Mouse (Mus musculus): ENCODE measurements around the gene Marc2. TPM values are rescaled to one million over a fixed set of nuclear protein-coding genes. Genes with fewer than 3 reads are reported as not detected.

Gene Marc2
- polyA plus RNA-seq, 1 experiment: 352 TPM

GRCm38 (mm10) chr1:184869939-184870565, 23.8 kb upstream of the Marc2 start:
- peaks cover 16% of the 10 kb centered on the region for H3K36me3 ChIP-seq (ENCODE audit: control insufficient read depth, insufficient read depth, low read length)
- no peaks in the 10 kb centered on the region for H3K27me3 ChIP-seq (ENCODE audit: control insufficient read depth, insufficient read depth, low read length)
- TF ChIP-seq POLR2A (IDR thresholded peaks at IDR 0.05; ENCODE audit: low read depth, low read length) (no peak), CTCF (IDR thresholded peaks at IDR 0.05; ENCODE audit: extremely low read depth, insufficient read length, insufficient replicate concordance, low read depth, low read length) (no peak)
- H3K4me3 ChIP-seq (ENCODE audit: low read depth, low read length): no peak overlapping the region
- peaks cover 27% of the 10 kb centered on the region for H3K4me1 ChIP-seq (ENCODE audit: control insufficient read depth, insufficient read depth, insufficient read length, low read length)
- 0 out of 2 replicates have a peak overlapping the region, but pooled peaks have one; percentile 31 for H3K27ac ChIP-seq (ENCODE audit: insufficient read depth, low read depth, low read length)
- WGBS: 26% methylated on average over 4 of the region's 4 CpGs

- WGBS: 70% methylated on average over 3 of the region's 3 CpGs
- no peaks in the 10 kb centered on the region for H3K27me3 ChIP-seq (ENCODE audit: control insufficient read depth, insufficient read depth, low read length)
- H3K36me3 ChIP-seq (ENCODE audit: control insufficient read depth, insufficient read depth, low read length): peaks cover 2% of the 10 kb centered on the region; the same call in 1 of the 2 replicates
- H3K4me3 ChIP-seq (ENCODE audit: low read depth, low read length): no peak overlapping the region
- peaks cover 41% of the 10 kb centered on the region for H3K4me1 ChIP-seq (ENCODE audit: control insufficient read depth, insufficient read depth, insufficient read length, low read length)
- H3K27ac ChIP-seq (ENCODE audit: insufficient read depth, low read depth, low read length): no peak overlapping the region
- TF ChIP-seq POLR2A (IDR thresholded peaks at IDR 0.05; ENCODE audit: low read depth, low read length) (no peak), CTCF (IDR thresholded peaks at IDR 0.05; ENCODE audit: extremely low read depth, insufficient read length, insufficient replicate concordance, low read depth, low read length) (no peak)
Observed at GRCm38 (mm10) chr1:184867640-184868120, 21.4 kb upstream of the Marc2 start.

DNA sequence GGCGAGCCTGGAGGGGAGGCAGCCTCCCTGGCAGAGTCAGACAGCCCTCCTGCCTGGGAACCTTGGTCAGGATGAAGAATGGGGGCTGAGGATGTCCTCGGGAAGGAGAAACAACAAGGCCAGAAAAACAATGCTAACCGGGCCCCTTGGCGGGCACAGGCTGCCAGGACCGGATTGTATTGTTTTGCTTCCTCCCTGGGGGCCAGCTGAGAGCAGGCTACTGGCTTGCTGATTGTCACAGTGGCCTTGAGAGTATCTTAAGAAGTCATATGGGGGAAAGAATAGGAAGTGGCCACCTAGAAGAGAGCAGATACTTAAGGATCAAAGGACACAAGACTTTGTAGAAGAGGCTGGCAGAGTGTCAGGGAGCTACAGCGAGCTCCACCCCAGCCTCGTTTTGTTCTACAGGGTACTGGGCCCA, 18.1 kb upstream of the Marc2 start:
- Histone ChIP-seq H3K4me1 (ENCODE audit: control insufficient read depth, insufficient read depth, insufficient read length, low read length) (peaks cover 42% of the 10 kb centered on the region), H3K36me3 (ENCODE audit: control insufficient read depth, insufficient read depth, low read length) (no peaks in the 10 kb centered on the region), H3K27ac (ENCODE audit: insufficient read depth, low read depth, low read length) (peak overlapping the region; percentile 51), H3K4me3 (ENCODE audit: low read depth, low read length) (no peak overlapping the region), H3K27me3 (ENCODE audit: control insufficient read depth, insufficient read depth, low read length) (no peaks in the 10 kb centered on the region)
- no peak for TF ChIP-seq POLR2A (IDR thresholded peaks at IDR 0.05; ENCODE audit: low read depth, low read length)
- no peak for TF ChIP-seq CTCF (IDR thresholded peaks at IDR 0.05; ENCODE audit: extremely low read depth, insufficient read length, insufficient replicate concordance, low read depth, low read length)
- 21% methylated on average over 7 of the region's 7 CpGs for WGBS

GRCm38 (mm10) chr1:184862636-184863035, 16.4 kb upstream of the Marc2 start:
- 85% methylated on average over 6 of the region's 6 CpGs for WGBS
- H3K27me3 ChIP-seq (ENCODE audit: control insufficient read depth, insufficient read depth, low read length): no peaks in the 10 kb centered on the region
- no peaks in the 10 kb centered on the region for H3K36me3 ChIP-seq (ENCODE audit: control insufficient read depth, insufficient read depth, low read length)
- TF ChIP-seq CTCF (IDR thresholded peaks at IDR 0.05; ENCODE audit: extremely low read depth, insufficient read length, insufficient replicate concordance, low read depth, low read length) (no peak), POLR2A (IDR thresholded peaks at IDR 0.05; ENCODE audit: low read depth, low read length) (no peak)
- H3K4me3 ChIP-seq (ENCODE audit: low read depth, low read length): no peak overlapping the region
- peaks cover 49% of the 10 kb centered on the region for H3K4me1 ChIP-seq (ENCODE audit: control insufficient read depth, insufficient read depth, insufficient read length, low read length)
- no peak overlapping the region for H3K27ac ChIP-seq (ENCODE audit: insufficient read depth, low read depth, low read length)

DNA sequence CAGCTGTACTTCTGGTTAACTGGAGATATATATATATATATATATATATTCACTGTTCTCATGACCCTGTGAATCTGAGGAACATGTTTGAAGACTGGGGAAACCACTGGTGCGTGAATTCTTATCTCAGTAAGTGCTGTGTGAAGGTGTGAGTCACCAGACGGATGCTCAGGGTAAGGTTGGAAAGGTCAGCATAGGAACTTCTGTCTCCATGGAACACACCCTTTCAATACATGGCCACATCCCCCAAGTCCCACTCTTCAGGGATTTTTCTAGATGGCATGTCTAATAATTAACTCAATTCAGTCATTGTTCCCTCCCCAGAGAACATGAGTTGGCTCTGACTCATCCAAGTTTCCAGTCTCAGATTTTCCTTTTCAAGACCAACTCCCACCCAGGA, 15.3 kb upstream of the Marc2 start:
- H3K4me1 ChIP-seq (ENCODE audit: control insufficient read depth, insufficient read depth, insufficient read length, low read length): peaks cover 51% of the 10 kb centered on the region
- no peak overlapping the region for H3K4me3 ChIP-seq (ENCODE audit: low read depth, low read length)
- 22% methylated on average over 2 of the region's 2 CpGs for whole genome bisulfite sequencing
- no peaks in the 10 kb centered on the region for H3K36me3 ChIP-seq (ENCODE audit: control insufficient read depth, insufficient read depth, low read length)
- no peak for TF ChIP-seq POLR2A (IDR thresholded peaks at IDR 0.05; ENCODE audit: low read depth, low read length)
- TF ChIP-seq CTCF (IDR thresholded peaks at IDR 0.05; ENCODE audit: extremely low read depth, insufficient read length, insufficient replicate concordance, low read depth, low read length): no peak
- peak overlapping the region; percentile 77 for H3K27ac ChIP-seq (ENCODE audit: insufficient read depth, low read depth, low read length)
- no peaks in the 10 kb centered on the region for H3K27me3 ChIP-seq (ENCODE audit: control insufficient read depth, insufficient read depth, low read length)

DNA sequence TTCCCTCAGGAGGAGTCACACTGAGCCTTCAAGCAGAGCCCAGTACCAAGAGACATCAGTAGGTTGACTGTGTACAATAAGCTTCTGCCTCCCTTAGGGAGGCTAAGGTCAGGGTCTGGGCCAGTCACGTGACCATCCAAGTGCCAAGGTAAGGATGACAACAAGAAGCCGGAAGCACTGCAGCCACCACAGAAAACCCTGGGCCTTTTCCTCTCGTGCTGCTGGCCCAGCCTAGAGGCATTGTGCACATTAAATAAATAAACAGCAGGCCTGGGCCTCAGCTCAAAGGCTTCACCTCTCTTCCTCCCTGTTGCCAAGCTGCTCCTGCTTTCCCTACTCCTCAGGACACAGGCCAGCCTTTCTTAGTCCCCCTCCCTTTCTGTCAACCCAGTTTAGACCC, 14.0 kb upstream of the Marc2 start:
- Histone ChIP-seq H3K27ac (ENCODE audit: insufficient read depth, low read depth, low read length) (peak overlapping the region; percentile 72), H3K4me1 (ENCODE audit: control insufficient read depth, insufficient read depth, insufficient read length, low read length) (peaks cover 51% of the 10 kb centered on the region), H3K27me3 (ENCODE audit: control insufficient read depth, insufficient read depth, low read length) (no peaks in the 10 kb centered on the region), H3K36me3 (ENCODE audit: control insufficient read depth, insufficient read depth, low read length) (no peaks in the 10 kb centered on the region), H3K4me3 (ENCODE audit: low read depth, low read length) (no peak overlapping the region)
- no peak for TF ChIP-seq CTCF (IDR thresholded peaks at IDR 0.05; ENCODE audit: extremely low read depth, insufficient read length, insufficient replicate concordance, low read depth, low read length)
- no peak for TF ChIP-seq POLR2A (IDR thresholded peaks at IDR 0.05; ENCODE audit: low read depth, low read length)
- 38% methylated on average over 3 of the region's 3 CpGs for WGBS

DNA sequence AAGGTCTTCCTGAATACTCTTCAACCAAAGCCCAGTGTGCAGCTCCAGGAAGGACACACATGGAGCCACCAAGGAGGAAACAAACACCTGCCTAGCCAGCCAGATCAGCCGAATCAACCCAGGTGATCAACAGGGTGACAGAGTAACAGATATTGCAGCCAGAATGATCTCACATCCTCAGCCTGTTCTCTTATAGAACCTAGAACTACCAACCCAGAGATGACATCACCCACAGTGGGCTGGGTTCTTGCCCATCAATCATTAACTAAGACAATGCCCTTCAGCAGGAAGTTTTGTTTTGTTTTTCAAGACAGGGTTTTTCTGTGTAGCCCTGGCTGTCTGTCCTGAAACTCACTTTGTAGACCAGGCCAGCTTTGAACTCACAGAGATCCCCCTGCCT, 12.0 kb upstream of the Marc2 start:
- WGBS: 18% methylated on average over 1 of the region's 1 CpGs
- TF ChIP-seq CTCF (IDR thresholded peaks at IDR 0.05; ENCODE audit: extremely low read depth, insufficient read length, insufficient replicate concordance, low read depth, low read length): no peak
- no peak for TF ChIP-seq POLR2A (IDR thresholded peaks at IDR 0.05; ENCODE audit: low read depth, low read length)

More for the DNA sequence above, 12.0 kb upstream of the Marc2 start:
- Histone ChIP-seq H3K4me1 (ENCODE audit: control insufficient read depth, insufficient read depth, insufficient read length, low read length) (peaks cover 45% of the 10 kb centered on the region; the same call in 1 of the 2 replicates), H3K4me3 (ENCODE audit: low read depth, low read length) (no peak overlapping the region), H3K36me3 (ENCODE audit: control insufficient read depth, insufficient read depth, low read length) (no peaks in the 10 kb centered on the region), H3K27me3 (ENCODE audit: control insufficient read depth, insufficient read depth, low read length) (no peaks in the 10 kb centered on the region), H3K27ac (ENCODE audit: insufficient read depth, low read depth, low read length) (peak overlapping the region; percentile 89)
